Mouse (Mus musculus): Measurements from ENCODE around the gene Anks6.

DNA sequence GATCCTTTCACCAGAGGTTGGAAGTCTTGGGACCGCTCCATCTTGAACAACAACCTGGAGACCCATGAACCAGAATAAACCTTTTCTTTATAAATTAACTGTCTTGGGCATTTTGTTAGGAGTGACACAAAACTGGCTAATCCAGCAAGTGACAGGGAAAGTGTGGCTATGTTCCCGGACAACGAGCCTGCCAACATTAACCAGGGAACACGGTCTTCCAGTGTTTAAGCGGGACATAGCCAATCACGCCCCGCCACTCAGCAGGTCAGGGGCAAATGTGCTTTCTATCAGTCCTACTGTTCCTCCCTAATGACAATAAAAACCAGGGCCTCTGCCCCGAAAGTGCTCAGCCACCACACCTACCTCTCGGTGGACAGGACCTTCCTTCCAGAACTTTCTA, 13.4 kb downstream of the Anks6 start:
- TF ChIP-seq CTCF (IDR thresholded peaks at IDR 0.05; ENCODE audit: low read depth), result no peak
- no peak for TF ChIP-seq EP300 (IDR thresholded peaks at IDR 0.05; ENCODE audit: low read depth)

Measured in liver, postnatal 0 days (tissue).